Mouse (Mus musculus) limb, embryonic 12.5 days (tissue): ENCODE data around the gene Syn3. TPM values are rescaled to one million over a fixed set of nuclear protein-coding genes. Genes with fewer than 3 reads are reported as not detected.
A peak's percentile ranks its signal among the peaks of the same experiment; 100 is the strongest.

Source experiments
- ATAC-seq: fragments of 200-750 bp; cut with Nextera tagmentation; 2 replicates; pipeline ENCODE4 v1.8.0; 2017; ENCODE audit warnings: low read depth, moderate TSS enrichment; ENCODE audit not compliant: insufficient number of reproducible peaks, insufficient read depth, low FRiP score, low TSS enrichment
- H3K27ac ChIP-seq: fragments of 300-500 bp; sonication (generic); 2 replicates; pipeline ENCODE4 v1.5.1; 2016; ENCODE audit warnings: mild to moderate bottlenecking, moderate library complexity
- H3K27me3 ChIP-seq: fragments of 300-500 bp; sonication (generic); 2 replicates; pipeline ENCODE4 v1.6.1; 2016; ENCODE audit warnings: mild to moderate bottlenecking, moderate library complexity
- H3K36me3 ChIP-seq: fragments of 300-500 bp; sonication (generic); 2 replicates; pipeline ENCODE4 v1.6.1; 2016; ENCODE audit warnings: mild to moderate bottlenecking, moderate library complexity
- H3K4me1 ChIP-seq: fragments of 300-500 bp; sonication (generic); replicated peaks from 2 replicates; pipeline ENCODE4 v1.6.1; 2016
- H3K4me2 ChIP-seq: fragments of 300-500 bp; sonication (generic); 2 replicates; pipeline ENCODE4 v1.6.1; 2016; ENCODE audit warnings: mild to moderate bottlenecking, moderate library complexity
- H3K4me3 ChIP-seq: fragments of 300-500 bp; sonication (generic); replicated peaks from 2 replicates; pipeline ENCODE4 v1.5.1; 2016; ENCODE audit warnings: mild to moderate bottlenecking
- H3K9ac ChIP-seq: fragments of 300-500 bp; sonication (generic); replicated peaks from 2 replicates; pipeline ENCODE4 v1.6.1; 2016; ENCODE audit warnings: mild to moderate bottlenecking, moderate library complexity
- H3K9me3 ChIP-seq: fragments of 300-500 bp; sonication (generic); 2 replicates; pipeline ENCODE4 v1.6.1; 2016; ENCODE audit warnings: mild to moderate bottlenecking, moderate library complexity
- WGBS: fragments of 180-500 bp; shearing (Covaris S2); methylation state at CpG from one replicate; pipeline ENCODE4 v1.1.7; 2016; 5-methylcytosine and 5-hydroxymethylcytosine counted together
- polyA plus RNA-seq: library from polyadenylated mRNA; unstranded; fragments of >200 nt; fragmentation: Nextera tagmentation; extraction: Ambion mirVana; gene quantifications from 2 replicates; pipeline ENCODE4 v1.2.1, GENCODE M21; 2016

The Syn3 gene
- polyA plus RNA-seq, 1 experiment from 2014 or later = 4.1 TPM

- Histone ChIP-seq H3K27ac (no peak overlapping the region), H3K4me1 (peaks cover 6% of the 10 kb centered on the region), H3K9me3 (no peaks in the 10 kb centered on the region), H3K36me3 (no peaks in the 10 kb centered on the region), H3K27me3 (no peaks in the 10 kb centered on the region), H3K4me3 (no peak overlapping the region), H3K4me2 (no peak overlapping the region), H3K9ac (no peak overlapping the region)
- 82% methylated on average over 5 of the region's 5 CpGs for WGBS
- no peak for ATAC-seq
These were observed 10.2 kb downstream of the Syn3 start for GRCm38 (mm10) chr10:86488544-86488943.

- Histone ChIP-seq H3K27me3 (peaks cover 1% of the 10 kb centered on the region; the same call in 1 of the 2 replicates), H3K4me1 (peaks cover 14% of the 10 kb centered on the region), H3K9me3 (no peaks in the 10 kb centered on the region), H3K27ac (no peak overlapping the region), H3K9ac (no peak overlapping the region), H3K4me2 (no peak overlapping the region), H3K36me3 (no peaks in the 10 kb centered on the region), H3K4me3 (no peak overlapping the region)
- no peak for ATAC-seq
- 68% methylated on average over 4 of the region's 4 CpGs for WGBS
These were observed 12.7 kb downstream of the Syn3 start for GRCm38 (mm10) chr10:86485971-86486370.

GRCm38 (mm10) chr10:86483968-86484367 lies 14.7 kb downstream of the Syn3 start:
- no peak overlapping the region for H3K4me3 ChIP-seq
- no peak overlapping the region for H3K27ac ChIP-seq
- H3K36me3 ChIP-seq = no peaks in the 10 kb centered on the region
- WGBS = 25% methylated on average over 3 of the region's 3 CpGs
- no peak overlapping the region for H3K4me2 ChIP-seq
- H3K9ac ChIP-seq = no peak overlapping the region
- H3K27me3 ChIP-seq = peaks cover 2% of the 10 kb centered on the region; the same call in 1 of the 2 replicates
- H3K9me3 ChIP-seq = no peaks in the 10 kb centered on the region
- ATAC-seq = no peak
- H3K4me1 ChIP-seq = peaks cover 21% of the 10 kb centered on the region

GRCm38 (mm10) chr10:86482496-86482895 lies 16.2 kb downstream of the Syn3 start:
- no peak for ATAC-seq
- WGBS = 31% methylated on average over 1 of the region's 1 CpGs
- Histone ChIP-seq H3K27me3 (peaks cover 2% of the 10 kb centered on the region; the same call in 1 of the 2 replicates), H3K36me3 (no peaks in the 10 kb centered on the region), H3K4me3 (no peak overlapping the region), H3K27ac (0 out of 2 replicates have a peak overlapping the region, but pooled peaks have one; percentile 50), H3K4me2 (no peak overlapping the region), H3K9me3 (no peaks in the 10 kb centered on the region), H3K4me1 (peaks cover 21% of the 10 kb centered on the region), H3K9ac (no peak overlapping the region)

GRCm38 (mm10) chr10:86480711-86481110 lies 18.0 kb downstream of the Syn3 start:
- no peak for ATAC-seq
- Histone ChIP-seq H3K9me3 (no peaks in the 10 kb centered on the region), H3K36me3 (no peaks in the 10 kb centered on the region), H3K4me3 (no peak overlapping the region), H3K9ac (no peak overlapping the region), H3K4me1 (peaks cover 21% of the 10 kb centered on the region), H3K27me3 (peaks cover 2% of the 10 kb centered on the region; the same call in 1 of the 2 replicates), H3K27ac (no peak overlapping the region), H3K4me2 (no peak overlapping the region)
- 76% methylated on average over 6 of the region's 6 CpGs for WGBS

GRCm38 (mm10) chr10:86479718-86480121 lies 19.0 kb downstream of the Syn3 start:
- no peaks in the 10 kb centered on the region for H3K36me3 ChIP-seq
- peak; percentile 45; the same call in 1 of the 2 replicates for ATAC-seq
- H3K4me2 ChIP-seq = no peak overlapping the region
- no peak overlapping the region for H3K4me3 ChIP-seq
- peaks cover 2% of the 10 kb centered on the region; the same call in 1 of the 2 replicates for H3K27me3 ChIP-seq
- no peaks in the 10 kb centered on the region for H3K9me3 ChIP-seq
- no peak overlapping the region for H3K27ac ChIP-seq
- H3K4me1 ChIP-seq = peaks cover 21% of the 10 kb centered on the region
- no peak overlapping the region for H3K9ac ChIP-seq
- WGBS = 16% methylated on average over 4 of the region's 4 CpGs

- 85% methylated on average over 7 of the region's 7 CpGs for WGBS
- Histone ChIP-seq H3K9me3 (no peaks in the 10 kb centered on the region), H3K4me3 (no peak overlapping the region), H3K36me3 (no peaks in the 10 kb centered on the region), H3K4me1 (peaks cover 9% of the 10 kb centered on the region), H3K4me2 (no peak overlapping the region), H3K9ac (no peak overlapping the region), H3K27ac (no peak overlapping the region), H3K27me3 (peaks cover 2% of the 10 kb centered on the region; the same call in 1 of the 2 replicates)
- no peak for ATAC-seq
These were observed 22.0 kb downstream of the Syn3 start for GRCm38 (mm10) chr10:86476720-86477119.

GRCm38 (mm10) chr10:86475270-86475669 lies 23.4 kb downstream of the Syn3 start:
- 84% methylated on average over 5 of the region's 5 CpGs for WGBS
- Histone ChIP-seq H3K9me3 (no peaks in the 10 kb centered on the region), H3K27me3 (no peaks in the 10 kb centered on the region), H3K36me3 (no peaks in the 10 kb centered on the region), H3K9ac (no peak overlapping the region), H3K4me2 (no peak overlapping the region), H3K27ac (no peak overlapping the region), H3K4me1 (0 out of 2 replicates have a peak, but pooled peaks cover 4% of the 10 kb centered on the region), H3K4me3 (no peak overlapping the region)
- ATAC-seq = no peak

GRCm38 (mm10) chr10:86474176-86475154 lies 24.2 kb downstream of the Syn3 start:
- Histone ChIP-seq H3K9me3 (no peaks in the 10 kb centered on the region), H3K4me1 (0 out of 2 replicates have a peak, but pooled peaks cover under 1% of the 10 kb centered on the region), H3K27ac (no peak overlapping the region), H3K36me3 (no peaks in the 10 kb centered on the region), H3K4me2 (no peak overlapping the region), H3K27me3 (no peaks in the 10 kb centered on the region), H3K4me3 (no peak overlapping the region), H3K9ac (no peak overlapping the region)
- ATAC-seq = no peak
- whole genome bisulfite sequencing = 61% methylated on average over 8 of the region's 8 CpGs

- Histone ChIP-seq H3K4me1 (no peaks in the 10 kb centered on the region), H3K36me3 (no peaks in the 10 kb centered on the region), H3K27me3 (no peaks in the 10 kb centered on the region), H3K27ac (no peak overlapping the region), H3K4me3 (no peak overlapping the region), H3K9me3 (no peaks in the 10 kb centered on the region), H3K4me2 (no peak overlapping the region), H3K9ac (no peak overlapping the region)
- ATAC-seq = no peak
- WGBS = 42% methylated on average over 3 of the region's 3 CpGs
These were observed 25.0 kb downstream of the Syn3 start for GRCm38 (mm10) chr10:86473637-86474154.
